Mouse (Mus musculus) stomach, postnatal 0 days (tissue): ENCODE results near the gene Plce1. TPM values are rescaled to one million over a fixed set of nuclear protein-coding genes. Genes with fewer than 3 reads are reported as not detected.

Experiments
- ATAC-seq: fragments of 200-750 bp; cut with Nextera tagmentation; 2 replicates; pipeline ENCODE4 v1.8.0; 2017; ENCODE audit not compliant: low FRiP score, low TSS enrichment
- DNase-seq: peaks from one replicate; pipeline ENCODE4 v3.0.0-alpha.2; 2016; ENCODE audit warnings: low spot score
- H3K27ac ChIP-seq: fragments of 300-500 bp; sonication (generic); replicated peaks from 2 replicates; pipeline ENCODE4 v1.5.1; 2014; ENCODE audit warnings: mild to moderate bottlenecking, control low read depth
- H3K27me3 ChIP-seq: fragments of 300-500 bp; sonication (generic); 2 replicates; pipeline ENCODE4 v1.6.1; 2014; ENCODE audit warnings: low read length; ENCODE audit not compliant: control insufficient read depth, insufficient read depth
- H3K36me3 ChIP-seq: fragments of 300-500 bp; sonication (generic); 2 replicates; pipeline ENCODE4 v1.6.1; 2014; ENCODE audit warnings: low read length, mixed read lengths; ENCODE audit not compliant: control insufficient read depth, insufficient read depth
- H3K4me1 ChIP-seq: fragments of 300-500 bp; sonication (generic); replicated peaks from 2 replicates; pipeline ENCODE4 v1.6.1; 2014; ENCODE audit warnings: antibody characterized with exemption; ENCODE audit not compliant: control insufficient read depth, insufficient read depth
- H3K4me2 ChIP-seq: fragments of 300-500 bp; sonication (generic); replicated peaks from 2 replicates; pipeline ENCODE4 v1.6.1; 2014; ENCODE audit warnings: low read depth, mild to moderate bottlenecking, control low read depth, moderate library complexity
- H3K4me3 ChIP-seq: fragments of 300-500 bp; sonication (generic); 2 replicates; pipeline ENCODE4 v1.5.1; 2014; ENCODE audit warnings: low read depth, low read length, control low read depth
- H3K9ac ChIP-seq: fragments of 300-500 bp; sonication (generic); 2 replicates; pipeline ENCODE4 v1.6.1; 2014; ENCODE audit warnings: mild to moderate bottlenecking, low read length, control low read depth, mixed read lengths
- H3K9me3 ChIP-seq: fragments of 300-500 bp; sonication (generic); 2 replicates; pipeline ENCODE4 v1.6.1; 2016; ENCODE audit warnings: low read length; ENCODE audit not compliant: control insufficient read depth
- CTCF ChIP-seq: IDR thresholded peaks from 2 replicates; pipeline ENCODE4 v1.5.1; 2016; ENCODE audit warnings: antibody characterized with exemption, low read depth, mild to moderate bottlenecking, moderate library complexity
- EP300 ChIP-seq: optimal IDR thresholded peaks from 2 replicates; pipeline ENCODE3; 2016; ENCODE audit warnings: antibody characterized with exemption
- WGBS: fragments of 180-500 bp; shearing (Covaris S2); extraction: QIAGEN DNeasy Blood & Tissue Kit; methylation state at CpG from one replicate; pipeline ENCODE4 v1.1.7; 2014; 5-methylcytosine and 5-hydroxymethylcytosine counted together
- polyA plus RNA-seq: library from polyadenylated mRNA; unstranded; fragments of >200 nt; fragmentation: Nextera tagmentation; extraction: Ambion mirVana; gene quantifications from 2 replicates; pipeline ENCODE4 v1.2.1, GENCODE M21; 2015

Gene Plce1
- polyA plus RNA-seq, 1 experiment from 2014 or later, result 6.2 TPM

DNA sequence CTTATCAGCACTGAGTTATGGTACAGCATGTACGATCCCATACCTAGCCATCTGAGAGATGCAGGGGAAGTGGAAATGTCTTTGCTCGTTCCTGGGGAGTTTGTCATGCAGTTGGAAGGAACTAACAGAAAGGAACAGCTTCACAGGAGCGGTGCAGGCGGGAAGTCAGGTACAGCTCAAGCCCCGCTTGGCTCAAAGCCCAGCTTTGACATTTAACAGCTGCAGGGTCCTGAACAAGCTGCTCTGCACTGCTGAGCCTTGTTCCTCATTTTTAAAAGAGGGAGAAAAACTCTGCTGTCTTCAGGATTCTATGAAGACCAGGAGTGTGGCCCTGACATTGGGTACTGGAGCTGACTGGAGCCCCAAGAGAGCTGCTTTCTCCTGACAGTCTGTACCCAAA is 106.7 kb downstream of the Plce1 start:
- H3K4me2 ChIP-seq, result no peak overlapping the region; the same call in 1 of the 2 replicates
- peak overlapping the region; percentile 19; the same call in 1 of the 2 replicates for H3K9ac ChIP-seq
- H3K4me3 ChIP-seq, result no peak overlapping the region
- TF ChIP-seq CTCF (no peak), EP300 (no peak)
- H3K27ac ChIP-seq, result peak overlapping the region; percentile 19; the same call in 1 of the 2 replicates
- DNase-seq (peak; percentile 55), ATAC-seq (no peak)
- H3K27me3 ChIP-seq, result no peaks in the 10 kb centered on the region
- H3K9me3 ChIP-seq, result no peaks in the 10 kb centered on the region
- H3K4me1 ChIP-seq, result no peaks in the 10 kb centered on the region; the same call in 1 of the 2 replicates
- 21% methylated on average over 5 of the region's 5 CpGs for WGBS
- no peaks in the 10 kb centered on the region for H3K36me3 ChIP-seq

DNA sequence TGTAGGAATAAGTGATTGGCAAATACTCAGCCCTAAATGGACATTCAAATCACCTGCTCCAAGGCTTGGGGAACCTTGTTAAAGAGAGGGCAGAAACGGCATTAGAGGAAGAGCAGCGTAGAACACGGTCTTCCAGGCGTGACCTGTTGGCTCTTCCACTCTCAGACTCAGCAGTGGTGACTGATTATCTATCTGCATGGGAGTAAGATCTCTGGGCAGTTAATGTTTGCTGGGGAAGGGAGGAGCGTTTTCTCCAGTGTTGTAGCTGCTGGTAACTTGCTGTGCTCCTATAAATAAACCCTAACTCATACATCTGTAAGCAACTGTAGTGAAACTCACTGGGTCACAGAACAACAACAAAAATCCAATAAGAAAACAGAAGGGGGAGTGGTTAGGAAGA is 108.6 kb downstream of the Plce1 start:
- 0 out of 2 replicates have a peak, but pooled peaks cover 3% of the 10 kb centered on the region for H3K4me1 ChIP-seq
- H3K9me3 ChIP-seq, result no peaks in the 10 kb centered on the region
- DNase-seq (no peak), ATAC-seq (peak; percentile 22; the same call in 1 of the 2 replicates)
- H3K4me3 ChIP-seq, result no peak overlapping the region
- H3K4me2 ChIP-seq, result no peak overlapping the region
- no peak overlapping the region for H3K9ac ChIP-seq
- 53% methylated on average over 5 of the region's 5 CpGs for WGBS
- no peaks in the 10 kb centered on the region for H3K27me3 ChIP-seq
- H3K36me3 ChIP-seq, result no peaks in the 10 kb centered on the region
- no peak overlapping the region for H3K27ac ChIP-seq
- TF ChIP-seq EP300, result no peak
- TF ChIP-seq CTCF, result no peak

DNA sequence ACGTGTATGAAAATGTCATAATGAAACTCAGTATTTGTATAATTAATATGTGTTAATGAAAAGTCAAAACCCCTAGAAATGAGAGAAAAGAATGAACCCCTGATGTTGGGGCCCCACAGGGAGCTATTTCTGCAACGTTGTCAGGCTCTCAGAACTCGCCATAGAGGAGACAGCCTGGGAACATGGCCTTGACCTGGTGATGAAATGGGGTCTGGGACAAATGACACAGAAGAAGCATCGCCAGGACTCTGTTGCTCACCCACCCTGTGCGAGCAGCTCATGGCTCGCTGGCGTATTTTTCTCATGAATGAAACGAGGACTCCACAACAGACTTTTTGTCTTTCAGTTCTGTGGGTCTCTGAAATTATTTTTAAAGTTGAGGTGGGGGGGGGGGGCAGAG is 109.0 kb downstream of the Plce1 start:
- Histone ChIP-seq H3K36me3 (no peaks in the 10 kb centered on the region), H3K4me1 (0 out of 2 replicates have a peak, but pooled peaks cover 3% of the 10 kb centered on the region), H3K4me3 (no peak overlapping the region), H3K9ac (no peak overlapping the region), H3K9me3 (no peaks in the 10 kb centered on the region), H3K27me3 (no peaks in the 10 kb centered on the region), H3K4me2 (no peak overlapping the region), H3K27ac (no peak overlapping the region)
- ATAC-seq (no peak), DNase-seq (no peak)
- WGBS, result 79% methylated on average over 8 of the region's 8 CpGs
- TF ChIP-seq EP300, result no peak
- TF ChIP-seq CTCF, result no peak

DNA sequence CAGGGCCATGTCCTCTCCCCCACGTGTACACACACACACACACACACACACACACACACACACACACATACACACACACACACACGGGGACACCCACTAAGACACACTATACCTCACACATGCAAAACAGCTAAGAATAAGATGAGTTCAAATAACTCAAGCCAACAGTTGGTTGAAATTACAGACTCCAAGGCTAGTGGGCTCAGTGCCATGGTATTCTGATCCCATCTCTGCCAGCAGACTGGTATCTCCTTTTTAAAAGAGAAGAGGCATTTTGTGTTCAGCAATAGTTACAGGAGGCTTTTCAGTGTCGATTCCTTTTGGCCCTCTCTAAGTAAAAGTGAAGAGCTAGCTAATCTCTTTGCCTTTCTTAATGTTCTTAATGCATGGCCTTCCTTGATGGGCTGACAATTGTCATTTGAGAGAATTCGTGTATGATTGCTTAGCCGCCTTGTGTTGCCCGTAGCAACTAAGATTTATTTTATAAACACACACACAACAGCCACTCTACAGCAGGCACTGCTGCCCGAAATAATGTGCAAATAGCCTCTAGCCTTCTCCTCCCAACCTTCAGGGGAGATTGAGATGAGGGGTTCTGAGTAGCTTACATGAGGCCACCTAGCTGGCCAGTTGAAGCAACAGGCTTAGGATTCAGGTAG is 111.8 kb downstream of the Plce1 start:
- Histone ChIP-seq H3K4me3 (no peak overlapping the region), H3K4me1 (peaks cover 3% of the 10 kb centered on the region; the same call in 1 of the 2 replicates), H3K27ac (peak overlapping the region; percentile 50; the same call in 1 of the 2 replicates), H3K27me3 (no peaks in the 10 kb centered on the region), H3K36me3 (no peaks in the 10 kb centered on the region), H3K4me2 (no peak overlapping the region), H3K9ac (no peak overlapping the region), H3K9me3 (no peaks in the 10 kb centered on the region)
- 43% methylated on average over 7 of the region's 7 CpGs for WGBS
- DNase-seq (no peak), ATAC-seq (no peak)
- TF ChIP-seq EP300, result no peak
- TF ChIP-seq CTCF, result no peak

DNA sequence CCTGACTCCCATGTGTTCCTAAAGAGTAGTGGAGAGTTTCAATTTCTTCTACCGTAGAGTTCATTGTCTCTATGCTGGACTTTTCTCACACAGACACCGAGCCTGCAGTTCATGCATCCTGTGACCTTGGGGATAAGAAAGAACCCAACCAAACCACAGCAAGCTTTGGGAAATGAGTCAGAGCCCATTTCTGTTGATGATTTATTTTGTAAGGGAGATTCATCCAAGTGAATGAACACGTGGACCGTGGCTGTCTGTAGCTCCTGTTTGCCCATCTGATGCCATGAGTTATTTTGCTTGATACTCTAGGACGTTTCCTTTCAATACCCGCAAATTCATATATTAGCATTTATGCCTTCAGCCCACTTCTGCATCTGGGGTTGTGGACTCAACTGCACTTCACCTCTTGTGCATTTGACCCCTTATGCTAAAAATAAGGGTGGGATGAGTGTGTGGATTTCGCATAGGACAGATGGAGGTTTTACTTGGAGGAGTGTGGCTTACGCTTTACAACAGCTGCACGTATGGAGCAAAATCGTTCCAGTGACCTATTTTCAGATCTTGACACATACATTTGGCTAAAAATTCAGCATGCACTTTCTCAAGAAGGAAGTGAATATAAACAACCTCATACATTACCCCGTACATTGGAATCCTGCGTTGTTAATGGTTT is 112.5 kb downstream of the Plce1 start:
- Histone ChIP-seq H3K36me3 (no peaks in the 10 kb centered on the region), H3K4me1 (peaks cover 3% of the 10 kb centered on the region; the same call in 1 of the 2 replicates), H3K27me3 (no peaks in the 10 kb centered on the region), H3K9me3 (no peaks in the 10 kb centered on the region), H3K27ac (peak overlapping the region; percentile 50; the same call in 1 of the 2 replicates), H3K9ac (no peak overlapping the region), H3K4me2 (no peak overlapping the region), H3K4me3 (no peak overlapping the region)
- TF ChIP-seq CTCF, result no peak
- no peak for TF ChIP-seq EP300
- ATAC-seq (no peak), DNase-seq (no peak)
- WGBS, result 48% methylated on average over 12 of the region's 12 CpGs

DNA sequence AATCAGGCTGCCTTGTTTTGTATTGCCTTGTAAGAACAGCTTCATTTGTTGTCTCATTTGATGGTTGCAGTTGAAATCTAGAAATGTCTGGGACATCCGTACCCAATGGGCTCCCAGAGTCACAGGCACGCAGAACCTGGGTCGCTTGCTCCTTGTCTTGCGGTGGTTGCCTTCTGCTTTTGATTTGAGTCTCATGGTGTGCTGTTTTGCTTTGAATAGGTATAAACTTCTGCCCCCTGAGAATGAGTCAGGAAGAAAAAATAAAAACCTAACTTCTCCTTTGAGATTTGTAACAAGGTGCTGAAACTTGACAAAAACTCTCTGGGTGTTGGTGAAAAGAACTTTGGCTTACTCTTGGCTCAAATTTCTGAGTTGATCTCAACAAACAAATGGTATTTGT is 115.2 kb downstream of the Plce1 start:
- H3K4me2 ChIP-seq, result no peak overlapping the region
- no peak overlapping the region for H3K4me3 ChIP-seq
- H3K27me3 ChIP-seq, result no peaks in the 10 kb centered on the region
- ATAC-seq, result no peak
- H3K9me3 ChIP-seq, result no peaks in the 10 kb centered on the region
- TF ChIP-seq EP300 (no peak), CTCF (no peak)
- H3K36me3 ChIP-seq, result no peaks in the 10 kb centered on the region
- 0 out of 2 replicates have a peak overlapping the region, but pooled peaks have one; percentile 8 for H3K27ac ChIP-seq
- DNase-seq, result no peak
- no peak overlapping the region for H3K9ac ChIP-seq
- 86% methylated on average over 4 of the region's 4 CpGs for WGBS
- H3K4me1 ChIP-seq, result peaks cover 3% of the 10 kb centered on the region
